Mouse (Mus musculus) left cerebral cortex, adult 18-20 months (tissue): ENCODE measurements around the gene Sept10. TPM values are rescaled to one million over a fixed set of nuclear protein-coding genes. Genes with fewer than 3 reads are reported as not detected.

ENCODE experiments used
- DNase-seq, 2 experiments: peaks; one replicate each; pipeline ENCODE4 v3.0.0; 2021 to 2022; ENCODE audit warnings: low spot score in 2 of 2, mixed read lengths in 1 of 2
- long read RNA-seq, 2 experiments: library from polyadenylated mRNA; stranded (forward); transcript quantifications; one replicate each; pipeline ENCODE4 v2.0.0; 2021
- total RNA-seq, 2 experiments: library from RNA; stranded (reverse); gene quantifications; 2 replicates each; pipeline ENCODE4 v1.2.3; 2021

Gene Sept10
- total RNA-seq = 1 to 10 TPM; 5.5 to 7.1 TPM
- long read RNA-seq, experiment 1, partial matches to known transcripts = 0 of 2 reads
- long read RNA-seq, experiment 1, other reads (novel, unspliced or antisense) = 1 of 2 reads
- long read RNA-seq, experiment 2, partial matches to known transcripts = 1 of 2 reads
- long read RNA-seq, experiment 2, other reads (novel, unspliced or antisense) = 1 of 2 reads

- DNase-seq = peak; percentile 96 to 98
Observed at GRCm38 (mm10) chr10:59221473-59222270, at the start of gene Sept10, which contains the start of gene Sowahc. Sept10 (minus strand) TSS chr10:59221847. Sowahc (plus strand) TSS chr10:59221953.

- no peak for DNase-seq
Observed at GRCm38 (mm10) chr10:59268754-59269153, 47.1 kb upstream of the Sept10 start.

- DNase-seq = no peak
Observed at GRCm38 (mm10) chr10:59268109-59268508, 46.5 kb upstream of the Sept10 start.

- no peak for DNase-seq
Observed at GRCm38 (mm10) chr10:59267275-59267674, 45.6 kb upstream of the Sept10 start.

- no peak for DNase-seq
Observed at GRCm38 (mm10) chr10:59266097-59266496, 44.5 kb upstream of the Sept10 start.

- DNase-seq = no peak
Observed at GRCm38 (mm10) chr10:59265674-59266073, 44.0 kb upstream of the Sept10 start.

GRCm38 (mm10) chr10:59265067-59265466, 43.4 kb upstream of the Sept10 start:
- no peak for DNase-seq

- no peak for DNase-seq
Observed at GRCm38 (mm10) chr10:59262979-59263378, 41.3 kb upstream of the Sept10 start.

GRCm38 (mm10) chr10:59262021-59262420, 40.4 kb upstream of the Sept10 start:
- no peak for DNase-seq

GRCm38 (mm10) chr10:59261603-59262002, 40.0 kb upstream of the Sept10 start:
- DNase-seq = no peak

GRCm38 (mm10) chr10:59259572-59259971, 37.9 kb upstream of the Sept10 start:
- no peak for DNase-seq

- DNase-seq = no peak
Observed at GRCm38 (mm10) chr10:59256533-59256932, 34.9 kb upstream of the Sept10 start.

- DNase-seq = no peak
Observed at GRCm38 (mm10) chr10:59253541-59254079, 32.0 kb upstream of the Sept10 start.

- DNase-seq = no peak
Observed at GRCm38 (mm10) chr10:59252396-59252795, 30.7 kb upstream of the Sept10 start.

- no peak for DNase-seq
Observed at GRCm38 (mm10) chr10:59251980-59252379, 30.3 kb upstream of the Sept10 start.

- DNase-seq = no peak
Observed at GRCm38 (mm10) chr10:59250679-59251078, 29.0 kb upstream of the Sept10 start.

- DNase-seq = no peak
Observed at GRCm38 (mm10) chr10:59249531-59249930, 27.9 kb upstream of the Sept10 start.

- DNase-seq = no peak
Observed at GRCm38 (mm10) chr10:59241141-59241541, 19.5 kb upstream of the Sept10 start.

- no peak for DNase-seq
Observed at GRCm38 (mm10) chr10:59237757-59238156, 16.1 kb upstream of the Sept10 start.

- no peak for DNase-seq
Observed at GRCm38 (mm10) chr10:59236486-59236885, 14.8 kb upstream of the Sept10 start.

GRCm38 (mm10) chr10:59235847-59236246, 14.2 kb upstream of the Sept10 start:
- no peak for DNase-seq

- no peak for DNase-seq
Observed at GRCm38 (mm10) chr10:59235227-59235626, 13.6 kb upstream of the Sept10 start.
